Mouse (Mus musculus) liver, postnatal 0 days (tissue): ENCODE results near the gene Elmod1. TPM values are rescaled to one million over a fixed set of nuclear protein-coding genes. Genes with fewer than 3 reads are reported as not detected.

Source experiments
- ATAC-seq: fragments of 200-750 bp; cut with Nextera tagmentation; 2 replicates; pipeline ENCODE4 v1.8.0; 2017; ENCODE audit warnings: mild to moderate bottlenecking, moderate library complexity
- DNase-seq: peaks from one replicate; pipeline ENCODE4 v3.0.0-alpha.2; 2016
- H3K27ac ChIP-seq: fragments of 300-500 bp; sonication (generic); 2 replicates; pipeline ENCODE4 v1.5.1; 2014; ENCODE audit warnings: antibody characterized with exemption, moderate library complexity, mild to moderate bottlenecking, low read depth
- H3K27me3 ChIP-seq: fragments of 300-500 bp; sonication (generic); 2 replicates; pipeline ENCODE4 v1.6.1; 2014; ENCODE audit warnings: low read length, control low read depth, mixed read lengths; ENCODE audit not compliant: insufficient read depth
- H3K36me3 ChIP-seq: fragments of 300-500 bp; sonication (generic); replicated peaks from 2 replicates; pipeline ENCODE4 v1.6.1; 2014; ENCODE audit warnings: mild to moderate bottlenecking, control low read depth, low read length, moderate library complexity, mixed read lengths; ENCODE audit not compliant: insufficient read depth
- H3K4me1 ChIP-seq: fragments of 300-500 bp; sonication (generic); 2 replicates; pipeline ENCODE4 v1.6.1; 2014; ENCODE audit warnings: antibody characterized with exemption, mild to moderate bottlenecking, control low read depth; ENCODE audit not compliant: insufficient read depth
- H3K4me2 ChIP-seq: fragments of 300-500 bp; sonication (generic); 2 replicates; pipeline ENCODE4 v1.6.1; 2014; ENCODE audit warnings: low read depth, mild to moderate bottlenecking, low read length, moderate library complexity, mixed read lengths
- H3K4me3 ChIP-seq: fragments of 300-500 bp; sonication (generic); 2 replicates; pipeline ENCODE4 v1.5.1; 2014; ENCODE audit warnings: low read depth, low read length
- H3K9ac ChIP-seq: fragments of 300-500 bp; sonication (generic); replicated peaks from 2 replicates; pipeline ENCODE4 v1.6.1; 2014; ENCODE audit warnings: mild to moderate bottlenecking, moderate library complexity
- H3K9me3 ChIP-seq: fragments of 300-500 bp; sonication (generic); 2 replicates; pipeline ENCODE4 v1.6.1; 2016; ENCODE audit warnings: mild to moderate bottlenecking, control low read depth, low read length, mixed read lengths
- CTCF ChIP-seq: sonication (generic); IDR thresholded peaks from 2 replicates; pipeline ENCODE4 v1.5.1; 2016; ENCODE audit warnings: antibody characterized with exemption, low read depth
- EP300 ChIP-seq: IDR thresholded peaks from 2 replicates; pipeline ENCODE4 v1.6.1; 2016; ENCODE audit warnings: antibody characterized with exemption, low read depth, mild to moderate bottlenecking
- WGBS: fragments of 180-500 bp; shearing (Covaris S2); extraction: QIAGEN DNeasy Blood & Tissue Kit; methylation state at CpG from one replicate; pipeline ENCODE4 v1.1.7; 2014; ENCODE audit not compliant: insufficient replicate concordance; 5-methylcytosine and 5-hydroxymethylcytosine counted together
- polyA plus RNA-seq: library from polyadenylated mRNA; unstranded; fragments of >200 nt; fragmentation: Nextera tagmentation; extraction: Ambion mirVana; gene quantifications from 2 replicates; pipeline ENCODE4 v1.2.1, GENCODE M21; 2015

Elmod1 gene
- polyA plus RNA-seq, 1 experiment from 2014 or later = 0.13 TPM

- no peak overlapping the region for H3K4me2 ChIP-seq
- no peak for ATAC-seq
- H3K36me3 ChIP-seq = no peaks in the 10 kb centered on the region
- H3K4me3 ChIP-seq = no peak overlapping the region
- no peaks in the 10 kb centered on the region for H3K4me1 ChIP-seq
- no peak overlapping the region for H3K27ac ChIP-seq
- DNase-seq = no peak
- H3K27me3 ChIP-seq = no peaks in the 10 kb centered on the region
- no peaks in the 10 kb centered on the region for H3K9me3 ChIP-seq
- H3K9ac ChIP-seq = no peak overlapping the region
- TF ChIP-seq CTCF (no peak), EP300 (no peak)
- whole genome bisulfite sequencing = 38% methylated on average over 6 of the region's 6 CpGs
Observed at GRCm38 (mm10) chr9:53954853-53955252, 20.2 kb downstream of the Elmod1 start.

GRCm38 (mm10) chr9:53947463-53947862, 27.6 kb downstream of the Elmod1 start:
- TF ChIP-seq CTCF (no peak), EP300 (no peak)
- DNase-seq (no peak), ATAC-seq (no peak)
- H3K4me2 ChIP-seq = no peak overlapping the region
- H3K9me3 ChIP-seq = no peaks in the 10 kb centered on the region
- H3K4me3 ChIP-seq = no peak overlapping the region
- WGBS = 84% methylated on average over 2 of the region's 2 CpGs
- H3K27ac ChIP-seq = no peak overlapping the region
- H3K9ac ChIP-seq = no peak overlapping the region
- no peaks in the 10 kb centered on the region for H3K4me1 ChIP-seq
- no peaks in the 10 kb centered on the region for H3K27me3 ChIP-seq
- no peaks in the 10 kb centered on the region for H3K36me3 ChIP-seq

DNA sequence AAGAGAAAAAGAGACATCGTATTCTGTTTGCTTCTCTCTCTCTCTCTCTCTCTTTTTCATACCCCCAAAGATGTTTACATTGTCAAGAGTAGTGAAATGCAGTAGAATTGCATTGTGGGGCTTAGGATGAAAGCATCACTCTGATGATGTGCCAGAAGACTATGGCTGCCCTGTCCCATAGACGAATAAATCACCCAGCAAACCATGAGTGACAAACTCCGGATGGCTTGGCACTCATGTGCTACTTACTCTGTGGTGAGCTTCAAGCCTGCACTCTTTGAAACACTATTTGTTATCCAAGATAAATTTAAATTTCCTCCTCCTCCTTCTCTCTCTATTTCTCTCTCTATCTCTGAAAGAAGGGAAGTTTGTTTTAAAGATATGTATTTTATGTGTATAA, 36.5 kb downstream of the Elmod1 start:
- Histone ChIP-seq H3K27ac (no peak overlapping the region), H3K27me3 (no peaks in the 10 kb centered on the region), H3K4me1 (no peaks in the 10 kb centered on the region), H3K9me3 (no peaks in the 10 kb centered on the region), H3K9ac (no peak overlapping the region), H3K4me3 (no peak overlapping the region), H3K4me2 (no peak overlapping the region), H3K36me3 (no peaks in the 10 kb centered on the region)
- DNase-seq = no peak
- TF ChIP-seq EP300 (no peak), CTCF (no peak)
- ATAC-seq = no peak
- WGBS = 74% methylated on average over 3 of the region's 3 CpGs

- no peak overlapping the region for H3K27ac ChIP-seq
Observed at GRCm38 (mm10) chr9:53934179-53934578, 40.9 kb downstream of the Elmod1 start.

DNA sequence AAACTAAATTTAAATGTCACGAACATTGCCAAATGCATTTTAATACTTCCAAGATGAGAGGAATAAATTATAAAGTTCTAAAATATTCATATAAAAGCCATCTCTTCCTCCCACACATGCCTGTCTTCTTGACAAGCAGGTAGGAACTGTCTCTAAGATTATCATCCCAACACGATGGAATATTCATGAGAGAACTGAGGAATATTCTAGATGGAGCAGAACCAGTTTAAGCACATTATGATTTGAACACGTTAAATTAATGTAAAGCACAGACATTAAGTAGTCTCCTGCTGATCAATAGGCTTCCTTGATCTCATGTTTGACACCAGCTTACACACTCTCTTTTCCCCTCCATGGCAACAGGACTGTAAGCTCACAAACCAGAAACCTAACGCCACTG, 41.7 kb downstream of the Elmod1 start:
- H3K9me3 ChIP-seq = no peaks in the 10 kb centered on the region
- no peak overlapping the region for H3K4me3 ChIP-seq
- no peaks in the 10 kb centered on the region for H3K27me3 ChIP-seq
- no peak for TF ChIP-seq EP300
- no peak for TF ChIP-seq CTCF
- no peaks in the 10 kb centered on the region for H3K4me1 ChIP-seq
- DNase-seq (no peak), ATAC-seq (no peak)
- no peaks in the 10 kb centered on the region for H3K36me3 ChIP-seq
- no peak overlapping the region for H3K9ac ChIP-seq
- WGBS = 77% methylated on average over 4 of the region's 4 CpGs
- H3K4me2 ChIP-seq = no peak overlapping the region
- no peak overlapping the region for H3K27ac ChIP-seq

More at GRCm38 (mm10) chr9:53934179-53934578, 40.9 kb downstream of the Elmod1 start:
- no peaks in the 10 kb centered on the region for H3K9me3 ChIP-seq
- H3K9ac ChIP-seq = no peak overlapping the region
- H3K4me3 ChIP-seq = no peak overlapping the region
- H3K27me3 ChIP-seq = no peaks in the 10 kb centered on the region
- DNase-seq = peak; percentile 24
- H3K4me1 ChIP-seq = no peaks in the 10 kb centered on the region
- TF ChIP-seq EP300 (no peak), CTCF (peak; percentile 53)
- no peaks in the 10 kb centered on the region for H3K36me3 ChIP-seq
- no peak for ATAC-seq
- H3K4me2 ChIP-seq = no peak overlapping the region
- WGBS = 54% methylated on average over 13 of the region's 13 CpGs

- Histone ChIP-seq H3K9me3 (no peaks in the 10 kb centered on the region), H3K4me3 (no peak overlapping the region), H3K9ac (no peak overlapping the region), H3K27me3 (no peaks in the 10 kb centered on the region), H3K4me1 (no peaks in the 10 kb centered on the region), H3K36me3 (no peaks in the 10 kb centered on the region), H3K4me2 (no peak overlapping the region), H3K27ac (no peak overlapping the region)
- ATAC-seq (no peak), DNase-seq (no peak)
- TF ChIP-seq CTCF = no peak
- TF ChIP-seq EP300 = no peak
- WGBS = 38% methylated on average over 7 of the region's 7 CpGs
Observed at GRCm38 (mm10) chr9:53930906-53931305, 44.2 kb downstream of the Elmod1 start.

DNA sequence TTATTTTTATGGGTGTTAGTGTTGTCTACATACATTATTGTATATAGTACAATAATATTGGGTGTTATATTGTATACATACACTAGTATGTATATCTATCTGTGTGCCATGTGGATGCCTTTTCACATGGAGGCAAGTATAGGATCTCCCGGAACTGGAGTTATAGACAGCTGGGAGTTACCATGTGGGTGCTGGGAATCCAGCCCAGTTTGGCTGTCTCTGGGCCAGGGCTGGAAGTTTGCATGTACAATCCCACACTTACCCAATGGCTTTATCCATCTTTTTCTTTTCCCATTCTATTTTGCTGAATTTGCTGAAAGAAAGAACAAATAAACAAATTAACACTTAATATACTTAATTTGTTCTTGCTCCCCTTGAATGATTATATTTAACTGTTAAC, 54.0 kb downstream of the Elmod1 start:
- Histone ChIP-seq H3K36me3 (no peaks in the 10 kb centered on the region), H3K4me1 (no peaks in the 10 kb centered on the region), H3K27me3 (no peaks in the 10 kb centered on the region), H3K9ac (no peak overlapping the region), H3K4me3 (no peak overlapping the region), H3K4me2 (no peak overlapping the region), H3K27ac (no peak overlapping the region), H3K9me3 (no peaks in the 10 kb centered on the region)
- no peak for DNase-seq
- ATAC-seq = no peak
- WGBS = 90% methylated on average over 1 of the region's 1 CpGs
- no peak for TF ChIP-seq EP300
- TF ChIP-seq CTCF = no peak
